Mouse (Mus musculus): Measurements from ENCODE around the gene Brd3os. TPM values are rescaled to one million over a fixed set of nuclear protein-coding genes. Genes with fewer than 3 reads are reported as not detected.

Brd3os gene
- total RNA-seq, 1 experiment from 2014 or later = 0.05 TPM

- no peak for ATAC-seq (replicated peaks; ENCODE audit: low read depth, poor library complexity, severe bottlenecking)
Observed at GRCm38 (mm10) chr2:27460163-27460562, 18.0 kb downstream of the Brd3os start.

DNA sequence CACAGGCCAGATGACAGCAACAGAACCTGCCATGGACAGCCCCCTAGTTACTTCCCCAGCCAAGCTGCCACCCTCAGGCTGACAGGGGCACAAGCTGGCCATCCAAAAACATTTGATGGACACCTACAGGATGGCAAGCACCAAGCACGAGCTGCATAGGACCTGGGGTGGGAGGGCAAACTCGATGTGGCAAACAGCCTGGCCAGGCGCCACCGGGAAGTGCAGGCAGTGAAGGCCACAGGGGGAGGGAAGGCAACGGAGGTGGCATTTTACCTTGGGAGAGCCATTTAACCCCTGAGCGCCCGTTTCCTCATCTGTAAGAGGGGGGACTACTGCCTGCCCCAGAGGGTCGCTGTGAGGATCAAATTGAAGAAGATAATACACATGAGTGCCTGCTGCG, 18.5 kb downstream of the Brd3os start:
- ATAC-seq (replicated peaks; ENCODE audit: low read depth, poor library complexity, severe bottlenecking) = no peak

DNA sequence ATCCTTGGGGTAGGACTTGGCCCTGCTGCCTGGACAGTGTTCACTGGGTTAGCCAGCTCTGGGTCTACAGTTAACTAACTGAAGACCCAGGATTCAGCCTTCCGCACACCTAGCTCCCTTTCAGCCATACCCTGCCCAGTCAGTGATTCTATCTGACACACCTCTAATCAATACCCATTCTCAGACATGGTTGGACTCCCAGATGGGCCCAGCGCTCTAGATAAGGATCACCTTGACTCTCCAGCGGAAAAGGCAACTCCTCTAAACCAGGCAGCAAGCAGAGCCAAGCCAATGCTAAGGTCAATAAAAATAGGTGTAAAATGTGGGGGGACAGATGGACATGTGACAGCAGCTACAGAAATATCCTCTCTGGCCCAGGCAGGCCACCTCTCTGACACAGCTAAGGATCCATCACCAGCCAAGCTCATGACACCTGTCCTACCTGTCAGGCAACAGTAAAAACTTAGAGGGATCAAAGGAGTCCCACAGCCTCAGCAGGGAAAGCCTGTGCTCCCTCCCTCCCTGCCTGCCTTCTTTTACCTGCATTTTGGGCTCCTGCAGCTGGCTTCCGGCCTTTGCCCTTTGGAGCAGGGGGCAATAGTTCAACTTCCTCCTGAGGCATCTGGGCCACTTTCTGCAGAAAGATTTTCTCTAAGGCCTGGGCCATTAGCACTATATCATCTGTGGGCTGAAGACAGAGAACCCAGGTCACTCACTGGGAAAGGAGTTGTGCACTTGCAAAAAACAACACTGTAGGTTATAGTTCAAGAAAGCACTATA, 19.9 kb downstream of the Brd3os start:
- no peak for ATAC-seq (replicated peaks; ENCODE audit: low read depth, poor library complexity, severe bottlenecking)

- ATAC-seq (replicated peaks; ENCODE audit: low read depth, poor library complexity, severe bottlenecking) = no peak
Observed at GRCm38 (mm10) chr2:27462901-27463300, 20.8 kb downstream of the Brd3os start.

GRCm38 (mm10) chr2:27469292-27469990, 27.3 kb downstream of the Brd3os start:
- 0 out of 2 replicates have a peak, but pooled peaks have one; percentile 16 for ATAC-seq (replicated peaks; ENCODE audit: low read depth, poor library complexity, severe bottlenecking)

DNA sequence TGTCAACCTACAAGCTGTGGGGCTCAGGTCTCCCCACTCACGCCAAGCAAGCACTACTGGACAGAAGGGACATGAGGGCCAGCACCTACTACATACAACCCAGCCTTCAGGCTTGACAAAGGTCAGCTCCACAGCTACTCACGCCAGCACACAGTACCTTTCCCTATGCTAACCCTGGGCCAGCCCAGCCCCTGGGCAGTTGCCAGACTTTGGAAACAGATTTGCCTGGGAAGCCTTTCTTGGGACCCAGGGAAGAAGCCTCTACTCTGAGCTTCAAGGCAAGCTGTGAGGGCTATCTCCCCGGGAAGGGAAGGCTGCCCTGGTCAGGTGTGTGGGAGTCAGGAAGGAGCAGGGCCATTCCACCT, 27.8 kb downstream of the Brd3os start:
- ATAC-seq (replicated peaks; ENCODE audit: low read depth, poor library complexity, severe bottlenecking) = no peak

GRCm38 (mm10) chr2:27470535-27470934, 28.4 kb downstream of the Brd3os start:
- ATAC-seq (replicated peaks; ENCODE audit: low read depth, poor library complexity, severe bottlenecking) = peak; percentile 30

- no peak for ATAC-seq (replicated peaks; ENCODE audit: low read depth, poor library complexity, severe bottlenecking)
Observed at GRCm38 (mm10) chr2:27471170-27471584, 29.1 kb downstream of the Brd3os start.

GRCm38 (mm10) chr2:27473061-27473765, 31.1 kb downstream of the Brd3os start:
- no peak for ATAC-seq (replicated peaks; ENCODE audit: low read depth, poor library complexity, severe bottlenecking)

- no peak for ATAC-seq (replicated peaks; ENCODE audit: low read depth, poor library complexity, severe bottlenecking)
Observed at GRCm38 (mm10) chr2:27473911-27474310, 31.8 kb downstream of the Brd3os start.

DNA sequence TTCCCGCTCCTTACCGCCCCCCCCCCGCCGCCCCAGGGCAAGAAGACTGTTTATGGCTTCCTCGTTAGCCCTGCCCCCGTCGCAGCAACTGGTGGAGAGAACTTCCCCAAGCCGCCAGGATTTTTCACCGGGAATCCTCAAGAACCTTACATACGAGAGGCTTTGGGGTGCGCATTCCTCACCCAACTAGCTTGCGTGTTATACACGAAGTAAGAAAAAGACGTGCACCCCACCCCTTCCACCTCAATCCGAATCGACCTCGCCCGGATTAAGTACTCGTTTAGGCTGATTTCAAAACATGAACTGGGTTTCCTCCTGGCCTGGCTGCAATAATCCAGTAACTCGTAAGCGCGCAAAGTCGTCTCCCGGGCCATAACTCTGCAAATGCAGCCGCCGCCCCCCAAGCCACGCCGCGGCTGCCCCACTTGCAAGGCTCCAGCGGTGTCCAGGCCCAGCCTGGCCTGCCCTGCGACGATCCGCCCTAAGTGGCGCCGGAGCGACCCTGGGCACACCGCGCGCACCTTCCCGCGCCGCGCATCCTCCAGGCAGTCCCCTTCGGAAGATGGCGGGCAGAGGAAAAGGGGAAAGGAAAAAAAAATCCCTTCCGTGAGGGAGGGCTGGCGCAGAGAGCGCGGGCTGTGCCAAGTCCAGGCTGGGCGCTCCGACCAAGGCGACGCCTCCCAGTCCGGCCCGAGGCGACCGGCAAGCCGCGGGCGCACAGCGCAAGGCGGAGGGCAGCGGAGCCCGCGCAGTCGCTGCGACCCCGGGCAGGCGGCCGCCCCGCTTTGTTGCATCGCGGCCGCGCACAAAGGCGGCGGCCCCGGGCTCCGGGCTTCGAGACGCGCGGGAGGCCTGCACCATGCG, 32.7 kb downstream of the Brd3os start:
- ATAC-seq (replicated peaks; ENCODE audit: low read depth, poor library complexity, severe bottlenecking) = no peak

DNA sequence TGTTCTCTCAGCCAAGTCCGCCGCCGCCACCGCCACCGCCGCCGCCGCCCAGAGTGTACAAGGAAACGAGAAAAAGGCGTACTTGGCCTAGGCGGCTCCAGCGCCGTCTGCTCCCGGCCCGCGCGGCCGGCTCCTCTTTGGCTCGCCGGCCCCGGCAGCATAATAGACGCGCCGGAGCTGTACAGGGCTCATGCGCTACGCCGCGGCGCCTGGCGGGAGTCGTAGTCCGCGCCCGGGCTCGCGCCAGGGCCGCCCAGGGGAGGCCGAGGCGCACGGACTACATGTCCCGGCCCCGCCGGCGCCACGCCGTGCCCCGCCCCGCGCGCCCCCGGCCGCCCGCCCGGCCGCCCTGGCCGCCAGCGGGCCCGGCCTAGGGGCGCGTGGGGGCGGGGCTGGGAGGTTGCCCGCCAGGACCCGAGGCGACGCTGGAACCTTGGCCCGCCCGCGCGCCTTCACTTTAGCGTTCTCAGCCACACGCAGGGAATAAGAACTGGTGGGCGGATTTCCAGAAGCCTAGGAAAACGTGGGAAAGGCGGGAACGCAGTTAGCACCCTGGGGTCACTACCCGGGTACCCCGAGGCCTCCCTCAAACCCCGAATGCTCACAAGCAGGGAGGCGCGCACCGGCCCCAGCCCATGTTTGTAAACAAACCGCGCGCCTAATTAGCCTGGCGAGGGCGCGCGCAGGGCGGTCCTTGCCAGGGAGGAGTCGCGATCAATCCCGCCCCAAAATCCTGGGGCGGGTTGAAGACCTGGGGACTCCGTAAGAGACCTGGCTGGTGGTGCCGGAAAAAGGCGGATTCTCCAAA, 33.6 kb downstream of the Brd3os start:
- peak; percentile 69 for ATAC-seq (replicated peaks; ENCODE audit: low read depth, poor library complexity, severe bottlenecking)

DNA sequence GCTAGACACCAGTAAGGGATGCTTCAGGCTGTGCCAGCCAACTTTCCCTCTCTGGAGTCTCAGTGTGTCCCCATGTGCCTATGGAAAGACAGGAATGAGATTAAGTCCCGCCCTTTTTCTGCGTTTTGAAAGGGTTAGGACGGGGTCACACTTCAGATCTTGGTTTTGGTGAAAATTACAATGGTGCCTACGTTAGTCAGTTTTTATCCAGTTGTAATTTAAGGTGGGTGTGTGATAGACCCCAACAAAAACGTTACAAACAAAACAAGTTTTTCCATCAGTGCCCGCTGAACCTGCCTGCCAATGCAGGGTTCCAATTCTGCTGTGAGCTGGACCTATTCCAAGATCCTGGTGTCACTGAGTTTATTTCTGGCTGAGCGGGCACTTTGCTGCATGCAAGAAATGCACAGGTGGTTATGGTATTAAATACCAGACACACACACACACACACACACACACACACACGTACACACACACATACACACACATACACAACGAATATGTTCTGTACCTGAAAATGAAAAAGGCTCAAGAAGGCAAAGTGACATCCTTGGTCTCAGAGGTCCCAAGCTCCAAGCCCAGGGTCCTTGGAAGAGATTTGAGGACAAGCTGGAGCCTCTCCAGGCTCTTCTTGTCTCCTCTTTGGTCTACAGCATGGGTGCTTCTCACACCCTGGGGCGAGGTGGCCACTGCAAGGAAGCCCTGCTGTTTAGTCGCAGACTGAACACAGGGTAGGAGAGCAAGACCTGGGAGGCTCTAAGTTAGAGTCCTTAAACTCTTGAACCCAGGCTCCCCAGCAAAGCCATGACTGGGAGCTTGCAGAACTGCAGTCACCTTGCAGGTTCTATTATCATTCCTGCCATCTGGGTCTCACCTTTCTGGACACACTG, 34.4 kb downstream of the Brd3os start:
- no peak for ATAC-seq (replicated peaks; ENCODE audit: low read depth, poor library complexity, severe bottlenecking)

GRCm38 (mm10) chr2:27479821-27480220, 37.7 kb downstream of the Brd3os start:
- ATAC-seq (replicated peaks; ENCODE audit: low read depth, poor library complexity, severe bottlenecking) = no peak

DNA sequence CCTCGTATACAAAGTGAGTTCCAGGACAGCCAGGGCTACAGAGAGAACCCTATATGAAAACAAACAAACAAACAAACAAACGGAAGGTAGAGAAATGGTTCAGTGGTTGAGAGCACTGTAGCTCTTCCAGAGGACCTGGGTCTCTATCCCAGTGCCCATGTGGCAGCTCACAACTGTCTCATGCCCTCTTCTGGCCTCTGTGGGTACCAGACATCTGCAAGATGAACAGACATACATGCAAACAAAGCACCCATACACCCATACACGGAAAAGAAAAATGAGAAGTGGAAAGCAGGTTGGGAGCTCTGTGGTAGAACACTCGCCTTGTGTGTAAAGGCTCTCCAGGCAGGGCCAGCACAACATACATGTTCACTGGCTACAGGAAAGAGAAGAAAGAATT, 38.2 kb downstream of the Brd3os start:
- ATAC-seq (replicated peaks; ENCODE audit: low read depth, poor library complexity, severe bottlenecking) = peak; percentile 41

DNA sequence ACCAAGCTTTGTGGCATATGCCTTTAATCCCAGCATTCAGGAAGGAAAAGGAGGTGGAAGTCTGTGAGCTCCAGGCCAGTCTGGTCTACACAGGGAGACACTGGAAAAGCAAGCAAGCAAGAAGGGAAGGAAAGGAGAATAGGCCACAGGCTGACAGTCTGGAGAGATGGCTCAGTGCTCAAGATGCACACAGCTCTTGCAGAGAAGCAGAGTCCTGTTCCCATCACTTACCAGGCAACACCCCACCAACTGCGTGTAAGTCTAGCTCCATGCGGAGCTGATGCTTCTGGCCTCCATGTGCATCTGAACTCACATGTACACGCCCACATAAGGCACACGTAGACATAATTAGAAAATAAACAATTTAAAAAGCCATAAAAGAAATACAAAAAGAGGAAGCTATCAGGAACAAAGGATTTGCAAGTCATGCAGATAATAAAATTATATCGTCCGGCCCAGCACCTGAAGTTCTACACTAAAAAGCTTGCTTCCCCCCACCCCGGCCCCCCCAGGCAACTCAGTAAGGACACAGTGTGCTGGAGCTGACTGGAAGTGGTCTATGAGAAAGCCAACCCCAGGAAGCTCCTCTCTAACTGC, 40.2 kb downstream of the Brd3os start:
- ATAC-seq (replicated peaks; ENCODE audit: low read depth, poor library complexity, severe bottlenecking) = peak; percentile 42

DNA sequence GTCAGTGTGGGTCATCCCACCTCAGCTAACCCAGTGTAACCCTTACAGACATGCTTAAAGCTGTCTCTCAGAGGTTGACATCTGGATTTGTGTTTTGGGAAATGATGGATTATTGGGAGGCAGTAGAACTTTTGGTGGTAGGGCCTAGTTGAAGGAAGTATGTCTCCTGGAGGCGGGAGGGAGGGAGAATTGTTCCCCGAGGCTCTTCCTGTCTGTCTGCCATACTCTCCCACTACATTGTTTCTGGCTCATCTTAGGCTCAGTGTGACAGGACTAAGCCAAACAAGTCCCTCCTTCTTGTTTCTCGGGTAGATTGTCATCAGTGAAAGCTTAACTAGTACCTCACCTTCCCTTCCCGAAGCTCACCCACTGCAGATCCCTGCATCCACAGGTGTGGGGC, 44.6 kb downstream of the Brd3os start:
- no peak for ATAC-seq (replicated peaks; ENCODE audit: low read depth, poor library complexity, severe bottlenecking)
